Mouse (Mus musculus) heart, adult 2 months (tissue): Measurements from ENCODE around the gene Gins2. TPM values are rescaled to one million over a fixed set of nuclear protein-coding genes. Genes with fewer than 3 reads are reported as not detected.
A peak's percentile ranks its signal among the peaks of the same experiment; 100 is the strongest.

ENCODE experiments used
- DNase-seq, 2 experiments: peaks; one replicate each; pipeline ENCODE4 v3.0.0; 2021
- H3K27ac ChIP-seq: fragments of 200-600 bp; 2 replicates; pipeline ENCODE4 v1.8.1; 2022
- H3K27me3 ChIP-seq: fragments of 200-500 bp; 2 replicates; pipeline ENCODE4 v1.6.1; 2012; ENCODE audit warnings: mild to moderate bottlenecking, low read length, inconsistent platforms, mixed read lengths; ENCODE audit not compliant: control insufficient read depth, insufficient read depth
- H3K36me3 ChIP-seq: fragments of 200-500 bp; 2 replicates; pipeline ENCODE4 v1.6.1; 2012; ENCODE audit warnings: low read length, inconsistent platforms; ENCODE audit not compliant: control insufficient read depth, insufficient read depth
- H3K4me1 ChIP-seq: fragments of 200-500 bp; 2 replicates; pipeline ENCODE4 v1.6.1; 2011; ENCODE audit warnings: low read length; ENCODE audit not compliant: control insufficient read depth, insufficient read depth
- H3K4me3 ChIP-seq: fragments of 200-600 bp; 2 replicates; pipeline ENCODE4 v1.8.1; 2022
- H3K79me2 ChIP-seq: fragments of 200-500 bp; replicated peaks from 2 replicates; pipeline ENCODE4 v1.6.1; 2012; ENCODE audit warnings: mild to moderate bottlenecking, inconsistent platforms, low read length, moderate library complexity, mixed read lengths; ENCODE audit not compliant: control insufficient read depth, insufficient read depth
- H3K9ac ChIP-seq: fragments of 200-500 bp; 2 replicates; pipeline ENCODE4 v1.6.1; 2012; ENCODE audit warnings: low read depth, mild to moderate bottlenecking, control low read depth, inconsistent platforms, low read length, mixed read lengths
- CTCF ChIP-seq: fragments of 200-600 bp; IDR thresholded peaks from 2 replicates; pipeline ENCODE4 v1.8.1; 2022; ENCODE audit warnings: antibody characterized with exemption, mild to moderate bottlenecking, moderate library complexity
- EP300 ChIP-seq: fragments of 200-500 bp; IDR thresholded peaks from 2 replicates; pipeline ENCODE4 v1.6.1; 2011; ENCODE audit warnings: low read depth, low read length, control low read depth; ENCODE audit not compliant: insufficient read depth
- POLR2A ChIP-seq: fragments of 200-500 bp; IDR thresholded peaks from 2 replicates; pipeline ENCODE4 v1.6.1; 2011; ENCODE audit warnings: mild to moderate bottlenecking, low read depth, low read length, control low read depth; ENCODE audit not compliant: insufficient read depth
- WGBS: fragments of 180-500 bp; shearing (Covaris S2); methylation state at CpG from one replicate; pipeline ENCODE4 v1.1.7; 2018; 5-methylcytosine and 5-hydroxymethylcytosine counted together
- intact Hi-C: fragments of 180-260 bp; cut with DNase I; formaldehyde crosslinking; loops from one replicate; pipeline ENCODE4 v1.15.1; 2025
- microRNA-seq, 2 experiments: library from miRNA; unstranded; fragments of <30 nt; microRNA quantifications; one replicate each; pipeline ENCODE4 v1.2.0; 2021
- polyA plus RNA-seq: library from polyadenylated mRNA; depleted of rRNA; stranded (reverse); fragments of >200 nt; gene quantifications from 2 replicates; pipeline ENCODE4 v1.2.3, GENCODE M21; 2012; rRNA removed
- total RNA-seq, 2 experiments: library from RNA; stranded (reverse); gene quantifications; 2 replicates each; pipeline ENCODE4 v1.2.3; 2021

The Gins2 gene
- total and polyA plus RNA-seq, 3 experiments: 1.1 to 1.5 (median 1.3) TPM

DNA sequence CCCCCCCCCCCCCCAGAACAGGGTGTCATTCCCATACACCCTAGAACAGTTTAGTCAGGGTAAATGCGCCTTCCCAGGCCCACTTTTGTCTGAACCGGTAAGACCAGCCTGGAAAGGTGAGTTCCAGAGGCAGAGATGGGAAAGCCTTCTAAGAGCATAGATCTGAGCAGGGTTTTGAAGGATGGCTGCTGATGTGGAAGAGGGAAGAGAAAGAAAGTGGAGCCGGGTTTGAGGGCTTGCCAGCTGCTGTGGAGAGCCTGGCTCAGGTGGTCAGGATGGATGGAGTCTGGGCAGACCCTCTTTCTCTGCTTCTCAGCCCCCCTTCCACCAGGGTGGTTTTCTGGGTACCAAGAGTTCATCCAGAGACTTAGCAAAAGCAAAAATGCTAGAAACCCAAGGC is 55.7 kb downstream of the Gins2 start:
- no peak for DNase-seq
- H3K27ac ChIP-seq: no peak overlapping the region
- peaks cover 6% of the 10 kb centered on the region for H3K4me1 ChIP-seq
- 86% methylated on average over 3 of the region's 3 CpGs for WGBS
- H3K4me3 ChIP-seq: no peak overlapping the region
- H3K36me3 ChIP-seq: no peaks in the 10 kb centered on the region
- H3K9ac ChIP-seq: no peak overlapping the region
- no peaks in the 10 kb centered on the region for H3K27me3 ChIP-seq
- no peaks in the 10 kb centered on the region for H3K79me2 ChIP-seq
- intact Hi-C loops: no loop called here
- TF ChIP-seq CTCF (no peak), POLR2A (no peak), EP300 (no peak)

DNA sequence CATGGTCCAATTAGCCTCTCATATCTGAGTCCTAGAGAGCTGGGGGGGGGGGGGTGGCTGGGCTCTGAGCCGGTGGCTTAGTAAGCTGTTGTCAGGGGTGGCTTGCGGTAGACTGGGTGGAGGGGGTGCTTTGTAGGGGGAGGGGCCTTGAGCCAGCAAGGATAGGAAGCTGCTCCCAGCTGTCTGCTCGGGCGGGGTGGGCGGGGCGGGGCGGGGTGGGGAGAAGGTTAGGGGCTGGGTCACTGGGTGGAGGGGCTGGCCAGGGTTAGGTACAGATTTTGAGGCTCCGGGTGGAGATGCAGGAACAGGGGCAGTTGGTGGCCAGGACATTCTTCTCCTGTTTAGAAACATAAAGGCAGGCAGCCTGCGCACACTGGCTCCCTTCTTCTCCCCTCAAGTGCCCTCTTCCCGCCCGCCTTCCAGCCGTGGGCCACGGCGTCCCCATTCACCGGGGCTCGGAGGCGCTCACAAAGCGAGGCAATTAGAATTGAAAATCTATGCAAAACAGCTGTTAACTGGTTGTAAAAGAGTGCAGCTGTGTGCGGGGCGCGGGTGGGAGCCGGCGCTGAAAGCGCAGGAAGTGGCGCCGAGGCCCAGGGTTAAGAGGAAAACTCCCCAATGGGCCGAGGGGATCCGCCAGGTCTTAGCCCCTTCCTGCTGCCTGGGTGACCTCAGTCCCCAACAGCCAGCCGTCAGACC is 56.4 kb downstream of the Gins2 start:
- WGBS: 25% methylated on average over 26 of the region's 29 CpGs
- no peak for DNase-seq
- Histone ChIP-seq H3K9ac (no peak overlapping the region; the same call in 1 of the 2 replicates), H3K36me3 (no peaks in the 10 kb centered on the region), H3K4me3 (no peak overlapping the region), H3K79me2 (no peaks in the 10 kb centered on the region), H3K27me3 (no peaks in the 10 kb centered on the region), H3K27ac (no peak overlapping the region), H3K4me1 (peaks cover 6% of the 10 kb centered on the region)
- intact Hi-C loops: no loop called here
- TF ChIP-seq CTCF: no peak

DNA sequence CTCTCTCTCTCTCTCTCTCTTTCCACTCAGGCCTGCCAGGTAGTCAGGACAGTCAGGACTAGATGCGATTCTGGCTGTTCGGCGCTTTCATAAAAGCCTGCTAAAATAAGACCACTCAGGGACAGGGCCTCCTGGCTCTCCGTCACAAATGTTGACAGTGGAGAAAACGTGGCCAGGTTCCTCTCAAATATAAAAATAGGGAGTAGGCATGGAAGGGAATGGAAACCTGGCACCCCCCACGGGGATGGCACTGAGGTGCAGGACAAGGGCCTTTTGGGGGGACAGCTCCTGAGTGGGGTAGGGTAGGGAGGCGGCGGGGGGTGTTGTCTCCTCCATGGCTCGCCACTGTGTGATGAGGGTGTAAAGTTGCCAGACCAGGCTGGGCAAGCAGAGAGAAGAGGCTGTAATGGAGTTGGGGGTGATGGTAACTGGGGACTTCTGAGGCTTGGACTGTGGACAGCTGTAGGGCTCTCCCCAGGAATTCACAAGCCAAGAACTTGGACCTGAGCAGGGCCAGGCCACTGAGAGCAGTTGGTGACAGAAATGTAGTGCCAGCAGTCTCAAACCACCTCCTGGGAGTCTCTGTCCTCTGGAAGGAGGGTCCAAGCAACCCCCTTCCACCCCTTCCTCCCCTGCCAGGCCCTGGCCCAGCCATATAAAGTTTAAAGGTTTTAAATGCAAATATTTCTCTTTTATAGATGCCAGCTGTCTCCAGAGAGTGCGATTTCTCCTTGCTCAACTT is 57.2 kb downstream of the Gins2 start:
- Histone ChIP-seq H3K79me2 (no peaks in the 10 kb centered on the region), H3K36me3 (no peaks in the 10 kb centered on the region), H3K4me3 (no peak overlapping the region), H3K27ac (peak overlapping the region; percentile 15; the same call in 1 of the 2 replicates), H3K27me3 (no peaks in the 10 kb centered on the region), H3K9ac (0 out of 2 replicates have a peak overlapping the region, but pooled peaks have one; percentile 14), H3K4me1 (peaks cover 6% of the 10 kb centered on the region)
- 62% methylated on average over 10 of the region's 10 CpGs for WGBS
- intact Hi-C loops: no loop called here
- no peak for DNase-seq
- TF ChIP-seq CTCF (no peak), EP300 (no peak), POLR2A (no peak)

DNA sequence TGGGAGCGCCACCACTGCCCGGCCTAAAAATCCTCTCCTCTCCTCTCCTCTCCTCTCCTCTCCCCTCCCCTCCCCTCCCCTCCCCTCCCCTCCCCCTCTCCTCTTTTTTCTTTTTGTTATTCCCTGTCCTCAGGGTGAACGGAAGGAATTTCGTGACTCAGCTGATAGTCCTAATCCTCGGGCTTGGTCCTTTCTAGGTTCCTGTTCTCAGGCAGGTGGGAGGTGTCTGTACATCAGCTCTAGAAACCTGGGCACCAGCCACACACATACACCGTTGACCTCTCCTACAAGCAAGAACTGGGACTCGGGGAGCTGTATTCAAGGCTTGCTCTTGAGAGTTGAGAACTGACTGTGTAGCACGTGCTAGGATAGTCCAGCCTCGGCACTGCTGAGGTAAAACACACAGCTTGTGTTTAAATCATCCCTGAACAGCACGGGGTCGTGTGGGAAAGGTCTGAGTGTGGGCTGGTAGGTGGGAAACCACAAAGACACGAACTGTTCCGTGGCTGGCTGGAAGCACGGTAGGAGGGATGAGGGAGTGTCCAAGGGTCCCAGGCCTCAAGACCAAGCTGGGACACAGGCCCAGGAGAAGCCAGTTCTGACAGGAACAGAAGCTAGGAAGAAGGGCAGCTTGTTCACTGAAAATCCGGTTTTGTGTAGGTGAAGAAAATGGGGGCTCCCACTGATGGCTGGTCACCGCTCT is 58.0 kb downstream of the Gins2 start:
- WGBS: 76% methylated on average over 16 of the region's 16 CpGs
- intact Hi-C loops: no loop called here
- no peak for TF ChIP-seq CTCF
- TF ChIP-seq POLR2A: no peak
- TF ChIP-seq EP300: no peak
- H3K36me3 ChIP-seq: no peaks in the 10 kb centered on the region
- peaks cover 9% of the 10 kb centered on the region for H3K4me1 ChIP-seq
- peak overlapping the region; percentile 45; the same call in 1 of the 2 replicates for H3K27ac ChIP-seq
- no peak overlapping the region for H3K9ac ChIP-seq
- DNase-seq: no peak
- H3K79me2 ChIP-seq: no peaks in the 10 kb centered on the region; the same call in 1 of the 2 replicates
- H3K27me3 ChIP-seq: no peaks in the 10 kb centered on the region
- H3K4me3 ChIP-seq: no peak overlapping the region

- Histone ChIP-seq H3K36me3 (no peaks in the 10 kb centered on the region), H3K27me3 (no peaks in the 10 kb centered on the region), H3K4me1 (peaks cover 14% of the 10 kb centered on the region), H3K9ac (no peak overlapping the region), H3K4me3 (no peak overlapping the region), H3K79me2 (peaks cover under 1% of the 10 kb centered on the region; the same call in 1 of the 2 replicates), H3K27ac (no peak overlapping the region)
- intact Hi-C loops: no loop called here
- 84% methylated on average over 7 of the region's 7 CpGs for WGBS
- DNase-seq: no peak
- TF ChIP-seq CTCF: no peak
- no peak for TF ChIP-seq POLR2A
- no peak for TF ChIP-seq EP300
Measured at GRCm38 (mm10) chr8:120529226-120529625, 59.9 kb downstream of the Gins2 start.

Small RNA genes lying within 50 kb of the gene (microRNA-seq; reads per million reads assigned to microRNA genes)
- gene Mir7687: 2.8 to 3.5 reads per million in 2 experiments

Other genes starting within 250 kb of the Gins2 start
- 1 to 10 TPM; 3.9 to 5.3 TPM for gene 1190005I06Rik, start 58.3 kb upstream of the Gins2 start, total RNA-seq
- gene 1190005I06Rik, start 58.3 kb upstream of the Gins2 start, polyA plus RNA-seq: 3.0 and 6.0 TPM in 2 replicates
- not detected for gene Gm27021, start 78.8 kb upstream of the Gins2 start, total RNA-seq
- not detected in 2 replicates for gene Gm27021, start 78.8 kb upstream of the Gins2 start, polyA plus RNA-seq
- 1,000 to 10,000 TPM; 4,113 to 4,965 TPM for gene Cox4i1, start 78.9 kb upstream of the Gins2 start, total RNA-seq
- 4,656 and 4,851 TPM in 2 replicates for gene Cox4i1, start 78.9 kb upstream of the Gins2 start, polyA plus RNA-seq
- 10 to 100 TPM; 42.2 to 46.3 TPM for gene Emc8, start 79.3 kb upstream of the Gins2 start, total RNA-seq
- 34.1 and 36.9 TPM in 2 replicates for gene Emc8, start 79.3 kb upstream of the Gins2 start, polyA plus RNA-seq
- gene Irf8, start 147.1 kb upstream of the Gins2 start, total RNA-seq: 1 to 10 TPM; 3.6 to 3.8 TPM
- gene Irf8, start 147.1 kb upstream of the Gins2 start, polyA plus RNA-seq: 4.2 and 4.9 TPM in 2 replicates